Mouse (Mus musculus): ENCODE measurements around the gene Cog1.

- TF ChIP-seq CTCF (IDR thresholded peaks at IDR 0.05; ENCODE audit: insufficient read depth, low read length) = no peak
- no peak for TF ChIP-seq POLR2A (IDR thresholded peaks at IDR 0.05; ENCODE audit: borderline replicate concordance, extremely low read depth, low read depth, low read length)
Measured at GRCm38 (mm10) chr11:113654561-113655270, 5.7 kb downstream of the Cog1 start.
